Mouse (Mus musculus) embryonic facial prominence, embryonic 14.5 days (tissue): ENCODE measurements around the gene Otud4. TPM values are rescaled to one million over a fixed set of nuclear protein-coding genes. Genes with fewer than 3 reads are reported as not detected.

Experiments used
- ATAC-seq: fragments of 200-750 bp; cut with Nextera tagmentation; 2 replicates; pipeline ENCODE4 v1.8.0; 2017; ENCODE audit warnings: low read depth, moderate number of reproducible peaks, moderate TSS enrichment
- DNase-seq: peaks from one replicate; pipeline ENCODE4 v3.0.0-alpha.2; 2015; ENCODE audit warnings: low spot score
- H3K27ac ChIP-seq: fragments of 300-500 bp; sonication (generic); replicated peaks from 2 replicates; pipeline ENCODE4 v1.5.1; 2014; ENCODE audit warnings: low read depth, mild to moderate bottlenecking, low read length, moderate library complexity
- H3K27me3 ChIP-seq: fragments of 300-500 bp; sonication (generic); replicated peaks from 2 replicates; pipeline ENCODE4 v1.6.1; 2014; ENCODE audit warnings: low read length; ENCODE audit not compliant: control insufficient read depth, insufficient read depth
- H3K36me3 ChIP-seq: fragments of 300-500 bp; sonication (generic); 2 replicates; pipeline ENCODE4 v1.6.1; 2014; ENCODE audit warnings: low read length, mixed read lengths; ENCODE audit not compliant: control insufficient read depth, insufficient read depth
- H3K4me1 ChIP-seq: fragments of 300-500 bp; sonication (generic); 2 replicates; pipeline ENCODE4 v1.6.1; 2014; ENCODE audit warnings: antibody characterized with exemption, low read length; ENCODE audit not compliant: control insufficient read depth, insufficient read depth
- H3K4me2 ChIP-seq: fragments of 300-500 bp; sonication (generic); 2 replicates; pipeline ENCODE4 v1.6.1; 2014; ENCODE audit warnings: low read depth, mild to moderate bottlenecking, low read length, moderate library complexity, mixed read lengths
- H3K4me3 ChIP-seq: fragments of 300-500 bp; sonication (generic); 2 replicates; pipeline ENCODE4 v1.5.1; 2014; ENCODE audit warnings: low read depth, mild to moderate bottlenecking, low read length
- H3K9ac ChIP-seq: fragments of 300-500 bp; sonication (generic); 2 replicates; pipeline ENCODE4 v1.6.1; 2014; ENCODE audit warnings: low read depth, mild to moderate bottlenecking, low read length, moderate library complexity, mixed read lengths
- H3K9me3 ChIP-seq: fragments of 300-500 bp; sonication (generic); 2 replicates; pipeline ENCODE4 v1.6.1; 2016; ENCODE audit warnings: low read length; ENCODE audit not compliant: control insufficient read depth
- WGBS: fragments of 180-500 bp; shearing (Covaris S2); extraction: QIAGEN DNeasy Blood & Tissue Kit; methylation state at CpG from one replicate; pipeline ENCODE4 v1.1.7; 2014; 5-methylcytosine and 5-hydroxymethylcytosine counted together
- polyA plus RNA-seq: library from polyadenylated mRNA; unstranded; fragments of >200 nt; fragmentation: Nextera tagmentation; extraction: Ambion mirVana; gene quantifications from 2 replicates; pipeline ENCODE4 v1.2.1, GENCODE M21; 2014

Gene Otud4
- polyA plus RNA-seq, 1 experiment from 2014 or later = 24.0 TPM

DNA sequence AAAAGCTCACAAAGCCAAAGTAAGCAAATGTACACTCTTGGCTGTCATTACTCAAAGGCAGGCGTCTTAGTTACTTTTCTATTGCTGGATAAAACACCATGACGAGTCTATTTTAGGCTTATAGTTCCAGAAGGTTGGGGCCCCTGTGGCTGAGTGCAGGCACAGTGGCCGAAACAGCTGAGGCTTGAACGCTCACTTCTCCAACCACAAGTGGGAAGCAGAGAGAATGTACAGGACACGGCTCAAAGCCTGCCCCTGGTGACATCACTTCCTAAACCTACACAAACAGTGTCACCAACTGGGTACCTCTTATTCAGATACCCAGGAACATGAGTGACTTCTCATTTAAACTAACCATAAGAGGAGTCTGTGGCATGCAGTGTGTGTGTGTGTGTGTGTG is 26.5 kb upstream of the Otud4 start:
- no peak overlapping the region for H3K9ac ChIP-seq
- H3K4me1 ChIP-seq = no peaks in the 10 kb centered on the region
- 43% methylated on average over 5 of the region's 5 CpGs for WGBS
- no peak overlapping the region for H3K4me2 ChIP-seq
- H3K4me3 ChIP-seq = no peak overlapping the region
- H3K27me3 ChIP-seq = no peaks in the 10 kb centered on the region
- peak; percentile 62 for DNase-seq
- H3K27ac ChIP-seq = peak overlapping the region; percentile 39; the same call in 1 of the 2 replicates
- H3K9me3 ChIP-seq = no peaks in the 10 kb centered on the region
- H3K36me3 ChIP-seq = no peaks in the 10 kb centered on the region
- ATAC-seq = peak; percentile 71; the same call in 1 of the 2 replicates

DNA sequence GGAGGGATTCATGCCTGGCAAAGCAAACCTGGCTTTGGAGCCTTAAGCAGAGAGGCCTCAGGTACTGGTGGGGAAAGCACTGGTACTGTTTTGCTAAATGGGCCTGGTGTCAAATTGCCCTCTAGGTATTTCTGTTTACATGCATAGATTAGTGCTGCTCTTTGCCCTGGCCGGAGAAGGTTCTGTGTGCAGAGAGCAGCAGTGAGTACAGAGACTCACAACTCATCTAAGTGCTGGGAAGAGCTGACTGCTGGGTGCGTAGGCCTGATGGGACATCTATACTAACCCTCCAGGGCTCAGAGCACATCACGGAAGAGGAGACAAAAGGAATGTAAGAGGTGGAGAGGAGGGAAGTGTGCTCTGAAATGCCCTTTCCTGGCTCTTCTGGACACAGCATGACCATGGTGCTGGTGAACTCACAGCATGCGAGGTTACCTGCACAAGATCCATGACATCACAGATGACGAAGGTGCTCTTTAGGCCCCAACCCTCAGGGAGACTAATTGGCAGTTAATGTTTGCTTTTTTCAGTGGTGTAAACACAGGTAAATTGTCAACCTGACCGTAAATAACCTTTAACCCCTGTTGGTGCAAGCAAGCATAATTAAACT is 23.6 kb upstream of the Otud4 start:
- no peak for ATAC-seq
- WGBS = 73% methylated on average over 6 of the region's 6 CpGs

DNA sequence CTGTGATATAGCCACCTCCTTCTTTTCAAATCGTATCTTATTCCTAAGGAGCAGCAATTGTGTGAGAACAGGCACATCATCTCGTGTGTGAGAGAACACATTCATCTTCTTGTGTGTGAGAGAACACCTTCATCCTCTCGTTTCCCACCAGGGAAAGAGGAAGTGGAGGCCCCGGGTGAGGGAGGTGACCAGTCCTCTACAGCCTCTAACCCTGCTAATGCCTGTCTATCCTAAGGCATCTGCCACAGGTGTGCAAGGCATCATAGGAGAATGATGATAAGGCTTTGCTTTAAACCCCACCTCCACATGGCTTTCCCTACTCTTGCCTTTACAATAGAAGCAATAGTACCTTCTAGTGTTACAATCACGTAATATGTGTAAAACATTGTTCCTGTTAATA is 20.5 kb upstream of the Otud4 start:
- no peak overlapping the region for H3K4me3 ChIP-seq
- no peak for ATAC-seq
- DNase-seq = no peak
- no peak overlapping the region for H3K27ac ChIP-seq
- H3K27me3 ChIP-seq = no peaks in the 10 kb centered on the region
- no peak overlapping the region for H3K9ac ChIP-seq
- no peaks in the 10 kb centered on the region for H3K4me1 ChIP-seq
- H3K4me2 ChIP-seq = no peak overlapping the region
- 54% methylated on average over 5 of the region's 5 CpGs for WGBS
- H3K9me3 ChIP-seq = no peaks in the 10 kb centered on the region
- H3K36me3 ChIP-seq = no peaks in the 10 kb centered on the region

More for the DNA sequence above, 23.6 kb upstream of the Otud4 start:
- H3K27me3 ChIP-seq = no peaks in the 10 kb centered on the region
- H3K9me3 ChIP-seq = no peaks in the 10 kb centered on the region
- H3K4me2 ChIP-seq = no peak overlapping the region
- H3K27ac ChIP-seq = no peak overlapping the region
- no peaks in the 10 kb centered on the region for H3K36me3 ChIP-seq
- DNase-seq = no peak
- no peaks in the 10 kb centered on the region for H3K4me1 ChIP-seq
- no peak overlapping the region for H3K9ac ChIP-seq
- H3K4me3 ChIP-seq = no peak overlapping the region

GRCm38 (mm10) chr8:79619353-79619752 is 20.1 kb upstream of the Otud4 start:
- no peaks in the 10 kb centered on the region for H3K36me3 ChIP-seq
- no peaks in the 10 kb centered on the region for H3K9me3 ChIP-seq
- no peaks in the 10 kb centered on the region for H3K4me1 ChIP-seq
- no peak overlapping the region for H3K9ac ChIP-seq
- no peak overlapping the region for H3K27ac ChIP-seq
- WGBS = 81% methylated on average over 2 of the region's 2 CpGs
- DNase-seq (no peak), ATAC-seq (no peak)
- no peak overlapping the region for H3K4me3 ChIP-seq
- no peaks in the 10 kb centered on the region for H3K27me3 ChIP-seq
- H3K4me2 ChIP-seq = no peak overlapping the region

GRCm38 (mm10) chr8:79620000-79620399 is 19.4 kb upstream of the Otud4 start:
- 32% methylated on average over 3 of the region's 3 CpGs for WGBS
- Histone ChIP-seq H3K4me1 (no peaks in the 10 kb centered on the region), H3K4me2 (no peak overlapping the region), H3K9me3 (no peaks in the 10 kb centered on the region), H3K27me3 (no peaks in the 10 kb centered on the region), H3K4me3 (no peak overlapping the region), H3K9ac (no peak overlapping the region), H3K36me3 (no peaks in the 10 kb centered on the region), H3K27ac (0 out of 2 replicates have a peak overlapping the region, but pooled peaks have one; percentile 29)
- DNase-seq (no peak), ATAC-seq (0 out of 2 replicates have a peak, but pooled peaks have one; percentile 44)

GRCm38 (mm10) chr8:79620489-79621276 is 18.7 kb upstream of the Otud4 start:
- Histone ChIP-seq H3K4me2 (no peak overlapping the region), H3K36me3 (no peaks in the 10 kb centered on the region), H3K9me3 (no peaks in the 10 kb centered on the region), H3K9ac (no peak overlapping the region), H3K4me1 (no peaks in the 10 kb centered on the region), H3K27ac (0 out of 2 replicates have a peak overlapping the region, but pooled peaks have one; percentile 29), H3K27me3 (no peaks in the 10 kb centered on the region), H3K4me3 (no peak overlapping the region)
- ATAC-seq = no peak
- WGBS = 52% methylated on average over 9 of the region's 9 CpGs
- DNase-seq = no peak

- Histone ChIP-seq H3K27ac (no peak overlapping the region), H3K4me1 (no peaks in the 10 kb centered on the region), H3K27me3 (no peaks in the 10 kb centered on the region), H3K9ac (no peak overlapping the region), H3K9me3 (no peaks in the 10 kb centered on the region), H3K4me2 (no peak overlapping the region), H3K4me3 (no peak overlapping the region), H3K36me3 (no peaks in the 10 kb centered on the region)
- WGBS = 75% methylated on average over 11 of the region's 11 CpGs
- ATAC-seq (no peak), DNase-seq (no peak)
Observed at GRCm38 (mm10) chr8:79622346-79622745, 17.1 kb upstream of the Otud4 start.

DNA sequence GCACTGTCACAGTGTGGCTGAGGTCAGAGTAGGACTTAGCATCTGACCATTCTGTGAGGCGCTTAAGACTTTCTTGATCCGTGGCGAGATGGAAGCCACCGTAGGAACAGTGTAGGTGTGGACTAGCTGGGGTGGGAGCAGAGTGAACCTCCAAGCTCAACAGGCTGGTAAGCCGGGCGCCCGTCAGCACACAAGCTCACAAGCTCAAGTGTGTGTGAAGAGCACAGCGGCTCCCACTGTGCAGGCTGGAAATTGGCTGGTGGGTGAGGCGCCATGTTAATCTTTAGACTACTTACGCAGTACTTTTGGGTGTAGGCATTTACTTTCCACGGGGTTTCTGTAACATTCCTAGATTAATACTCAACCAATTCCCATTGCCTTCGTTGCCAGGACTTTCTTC is 16.1 kb upstream of the Otud4 start:
- DNase-seq (no peak), ATAC-seq (no peak)
- 92% methylated on average over 12 of the region's 12 CpGs for WGBS
- H3K27me3 ChIP-seq = no peaks in the 10 kb centered on the region
- H3K27ac ChIP-seq = no peak overlapping the region
- no peaks in the 10 kb centered on the region for H3K36me3 ChIP-seq
- H3K4me3 ChIP-seq = no peak overlapping the region
- no peak overlapping the region for H3K4me2 ChIP-seq
- no peaks in the 10 kb centered on the region for H3K4me1 ChIP-seq
- H3K9me3 ChIP-seq = no peaks in the 10 kb centered on the region
- no peak overlapping the region for H3K9ac ChIP-seq
